Mouse (Mus musculus) layer of hippocampus, postnatal 10 days (tissue): ENCODE measurements around the gene Med12. TPM values are rescaled to one million over a fixed set of nuclear protein-coding genes. Genes with fewer than 3 reads are reported as not detected.
"Not testable (repeated sequence)": the region's sequence is repeated elsewhere in the genome, so short reads cannot be mapped to it uniquely, and the experiment has no call there.

Experiments
- DNase-seq, 2 experiments: peaks; one replicate each; pipeline ENCODE4 v3.0.0; 2021; ENCODE audit warnings: low spot score in 2 of 2
- total RNA-seq, 2 experiments: library from RNA; stranded (reverse); gene quantifications; 2 replicates each; pipeline ENCODE4 v1.2.3; 2021

The Med12 gene
- total RNA-seq, 2 experiments from 2014 or later, result 34.0 to 34.5 TPM

DNA sequence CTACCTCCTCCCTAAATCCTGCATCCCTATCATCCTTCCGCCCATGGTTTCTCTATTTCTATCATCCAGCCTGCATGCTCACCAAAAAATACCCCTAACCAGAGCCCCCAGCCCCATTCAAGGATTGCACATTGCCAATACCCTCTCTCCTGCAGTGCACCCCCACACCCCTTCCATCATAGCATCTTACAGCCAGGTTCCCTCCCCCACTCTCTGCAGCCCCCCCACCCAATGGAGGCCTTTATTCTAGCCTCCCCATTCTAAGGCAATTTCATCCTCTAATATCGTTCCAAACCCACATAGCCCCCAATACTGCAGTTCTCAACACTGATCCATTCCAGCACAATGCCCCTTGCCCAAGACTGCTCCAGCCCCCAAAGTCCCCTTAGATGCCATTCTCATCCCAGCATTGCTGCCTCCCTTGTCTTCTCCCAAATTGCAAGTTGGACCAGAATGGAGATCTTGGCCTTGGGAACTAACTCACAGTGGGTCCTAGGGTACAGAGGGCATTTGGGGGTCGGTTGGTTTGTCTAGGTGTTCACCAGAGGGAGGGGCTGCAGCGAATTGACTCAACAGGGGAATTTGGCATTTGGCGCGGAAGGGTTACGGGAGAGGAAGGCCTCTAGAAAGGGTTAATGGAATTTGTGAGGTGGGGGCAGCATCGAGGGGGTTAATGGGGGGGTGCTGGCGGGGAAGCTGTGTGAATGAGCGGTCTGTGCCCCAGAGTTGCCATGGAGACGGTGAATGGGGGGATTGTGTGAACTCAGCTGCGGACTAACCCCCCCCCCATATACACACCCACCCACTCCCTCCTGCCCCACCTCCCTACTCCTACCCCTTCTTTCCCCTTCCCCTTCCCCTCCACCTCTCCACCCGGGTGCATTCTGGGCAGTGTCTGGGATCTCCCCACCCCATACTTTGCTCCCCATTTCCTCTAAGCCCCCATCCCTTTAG is 25.9 kb downstream of the Med12 start:
- DNase-seq, result peak; percentile 35 to 47

DNA sequence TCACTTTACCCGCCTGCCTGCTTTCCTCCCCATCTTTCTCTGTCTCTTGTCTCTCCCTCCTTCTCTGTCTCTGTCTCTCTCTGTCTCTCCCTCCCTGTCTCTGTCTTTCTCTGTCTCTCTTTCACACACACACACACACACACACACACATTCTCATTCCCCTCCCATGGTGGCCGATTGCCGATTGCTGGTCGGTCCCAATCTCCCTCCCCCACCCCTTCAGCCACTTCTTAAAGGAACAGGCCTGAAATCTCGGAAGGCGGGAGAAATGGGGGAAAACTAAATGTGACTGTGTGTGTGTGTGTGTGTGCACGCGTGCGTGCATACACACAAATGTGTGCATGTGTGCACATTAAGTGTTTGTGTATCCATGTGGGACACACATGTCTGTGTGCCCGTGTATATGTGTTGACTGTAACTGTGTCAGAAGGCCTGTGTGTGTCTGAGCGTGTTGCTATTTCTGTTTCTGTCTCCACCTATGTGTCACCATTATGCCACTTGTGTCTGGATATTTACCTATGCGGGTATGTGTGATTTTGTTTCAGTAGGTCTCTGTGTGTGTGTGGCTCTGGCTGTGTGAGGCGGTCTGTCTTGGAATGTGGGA is 26.7 kb downstream of the Med12 start:
- no peak for DNase-seq

DNA sequence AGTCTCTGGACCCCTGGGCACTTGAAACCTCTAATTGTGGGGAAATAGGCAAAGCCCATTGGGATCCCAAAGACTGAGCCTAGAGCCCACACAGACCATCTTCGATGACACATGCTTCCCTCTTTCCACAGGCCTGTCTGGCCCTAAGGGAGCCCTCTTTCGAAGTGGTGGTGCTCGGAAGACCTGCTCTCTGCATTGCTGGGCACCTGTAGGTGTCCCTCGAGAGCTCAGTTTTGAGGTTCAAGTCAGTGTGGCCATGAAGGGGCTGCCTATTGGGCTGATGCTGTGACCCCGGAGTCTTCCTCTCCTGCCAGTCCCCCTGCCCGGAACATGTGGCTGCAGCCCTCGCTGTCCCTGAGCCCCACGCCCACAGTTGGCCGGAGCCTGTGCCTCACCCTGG is 27.8 kb downstream of the Med12 start:
- peak in 1 of 2 experiments; percentile 30 for DNase-seq

DNA sequence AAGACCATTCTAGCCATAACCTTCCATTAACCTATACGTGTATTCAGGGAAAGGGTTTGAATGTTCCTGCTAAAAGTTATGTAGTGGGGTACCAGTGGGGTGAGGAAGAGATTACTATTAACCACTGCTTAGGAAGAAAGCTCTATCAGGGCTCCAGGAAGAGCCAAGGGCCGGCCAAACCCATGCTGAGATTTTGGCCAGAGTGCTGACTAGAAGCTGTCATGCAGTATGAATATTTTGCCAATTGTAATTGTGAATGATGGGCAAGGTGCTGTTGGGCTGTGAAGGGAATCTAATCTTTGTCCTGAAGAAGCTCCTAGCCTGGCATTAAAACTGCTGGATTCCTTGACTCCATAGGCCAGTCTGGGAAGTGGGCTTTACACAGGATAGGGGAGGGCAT is 30.8 kb downstream of the Med12 start:
- DNase-seq, result no peak

DNA sequence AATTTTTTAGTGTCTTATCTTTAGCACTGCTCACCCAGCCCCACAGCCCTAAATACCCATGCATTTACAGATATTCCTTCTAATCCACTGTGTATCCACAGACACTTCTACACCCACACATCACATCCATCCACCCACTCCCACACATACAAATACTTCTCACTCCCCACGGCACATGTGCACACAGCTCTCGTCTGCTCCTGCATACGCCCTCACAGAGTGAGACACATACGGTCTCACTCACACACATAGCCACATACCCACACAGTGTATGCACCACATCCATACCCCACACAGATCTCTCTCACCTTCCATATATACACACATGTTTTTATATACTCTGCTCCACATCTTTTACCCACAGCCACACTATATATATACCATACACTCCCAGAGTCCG is 35.5 kb downstream of the Med12 start:
- no peak for DNase-seq

DNA sequence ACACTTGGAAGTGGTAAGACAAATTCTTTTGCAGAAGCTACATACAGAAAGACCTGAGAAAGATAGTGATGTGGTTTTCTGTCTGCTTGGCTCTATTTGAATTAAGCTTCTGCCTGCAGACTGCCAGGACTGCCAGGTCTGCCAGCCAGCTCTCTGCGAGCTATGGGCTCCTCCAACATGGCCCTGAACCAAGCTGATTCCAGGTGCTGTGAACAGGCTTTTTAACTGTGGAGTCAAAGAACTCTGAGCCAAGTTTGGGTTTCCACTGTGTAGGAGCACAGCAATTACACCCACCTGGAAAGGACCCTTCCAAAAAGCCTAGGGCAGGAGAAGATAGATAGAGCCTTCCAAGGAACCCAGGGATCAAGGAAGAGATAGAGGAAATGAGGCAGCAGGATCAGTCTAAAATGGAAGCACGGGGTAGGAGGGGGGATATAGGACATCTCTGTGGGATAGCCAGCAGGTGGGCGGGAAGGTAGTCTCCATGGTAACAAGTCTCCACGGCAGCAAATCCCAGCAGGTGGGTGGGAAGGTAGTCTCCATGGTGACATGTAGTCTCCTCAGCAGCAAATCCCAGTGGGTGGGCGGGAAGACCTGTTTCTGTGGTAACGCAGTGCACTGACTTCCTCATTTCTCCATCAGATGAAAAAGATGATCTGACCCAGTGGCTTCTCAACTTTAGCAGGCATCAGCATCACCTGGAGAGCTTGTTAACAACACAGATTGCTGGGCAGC is 40.0 kb downstream of the Med12 start:
- peak; percentile 45 to 60 for DNase-seq

DNA sequence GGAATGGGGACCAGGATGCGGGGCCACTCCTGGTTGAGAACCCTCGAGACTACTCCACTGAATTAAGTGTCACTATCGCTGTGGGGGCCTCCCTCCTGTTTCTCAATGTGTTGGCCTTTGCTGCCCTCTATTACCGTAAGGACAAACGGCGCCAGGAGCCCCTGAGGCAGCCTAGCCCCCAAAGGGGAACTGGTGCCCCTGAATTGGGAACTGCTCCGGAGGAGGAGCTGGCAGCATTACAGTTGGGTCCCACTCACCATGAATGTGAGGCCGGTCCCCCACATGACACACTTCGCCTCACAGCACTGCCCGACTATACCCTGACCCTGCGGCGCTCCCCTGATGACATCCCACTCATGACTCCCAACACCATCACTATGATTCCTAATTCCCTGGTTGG is 45.9 kb downstream of the Med12 start:
- no peak for DNase-seq

DNA sequence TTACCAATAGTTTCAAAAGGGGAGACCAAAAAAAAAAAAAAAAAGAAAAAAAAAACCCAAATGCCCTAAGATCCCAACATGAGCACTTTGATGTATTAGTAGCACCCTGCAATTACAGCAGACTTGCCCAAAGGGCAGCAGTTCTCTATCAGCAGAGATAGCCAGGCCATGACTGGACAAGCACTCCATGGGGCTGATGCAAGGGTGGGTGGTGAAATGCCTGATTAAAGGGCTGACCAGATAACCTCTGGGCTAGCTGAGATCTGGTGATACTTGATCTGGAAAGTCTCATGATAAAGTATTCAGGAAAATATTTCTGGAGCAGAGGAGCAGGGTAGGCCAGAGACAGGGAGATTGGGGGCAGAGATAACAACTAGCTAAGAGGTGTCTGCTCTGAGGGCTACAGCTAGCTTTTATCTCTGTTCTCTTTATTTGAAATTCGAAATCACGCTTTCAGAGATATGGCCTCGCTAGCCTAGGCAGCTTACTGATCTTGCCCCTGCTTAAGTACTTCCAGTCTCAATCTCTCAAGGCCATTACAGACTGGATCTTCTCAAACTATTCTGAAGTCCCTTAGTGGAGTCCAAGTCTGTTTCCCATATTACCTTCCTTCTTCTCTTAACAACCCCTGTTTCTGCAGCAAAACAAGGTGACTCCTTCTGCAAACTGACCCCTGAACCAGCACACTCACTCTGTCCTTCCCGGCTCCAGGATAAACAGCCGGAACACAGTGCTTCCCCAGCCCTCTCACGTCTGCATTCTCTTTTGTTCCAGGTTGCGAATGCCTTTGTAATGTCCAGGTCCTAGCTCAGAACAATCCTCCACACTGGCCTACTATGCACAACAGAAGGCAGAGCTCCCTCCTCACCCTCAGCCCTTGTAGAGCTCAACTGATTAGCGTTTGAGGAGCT is 52.4 kb downstream of the Med12 start:
- no peak for DNase-seq

DNA sequence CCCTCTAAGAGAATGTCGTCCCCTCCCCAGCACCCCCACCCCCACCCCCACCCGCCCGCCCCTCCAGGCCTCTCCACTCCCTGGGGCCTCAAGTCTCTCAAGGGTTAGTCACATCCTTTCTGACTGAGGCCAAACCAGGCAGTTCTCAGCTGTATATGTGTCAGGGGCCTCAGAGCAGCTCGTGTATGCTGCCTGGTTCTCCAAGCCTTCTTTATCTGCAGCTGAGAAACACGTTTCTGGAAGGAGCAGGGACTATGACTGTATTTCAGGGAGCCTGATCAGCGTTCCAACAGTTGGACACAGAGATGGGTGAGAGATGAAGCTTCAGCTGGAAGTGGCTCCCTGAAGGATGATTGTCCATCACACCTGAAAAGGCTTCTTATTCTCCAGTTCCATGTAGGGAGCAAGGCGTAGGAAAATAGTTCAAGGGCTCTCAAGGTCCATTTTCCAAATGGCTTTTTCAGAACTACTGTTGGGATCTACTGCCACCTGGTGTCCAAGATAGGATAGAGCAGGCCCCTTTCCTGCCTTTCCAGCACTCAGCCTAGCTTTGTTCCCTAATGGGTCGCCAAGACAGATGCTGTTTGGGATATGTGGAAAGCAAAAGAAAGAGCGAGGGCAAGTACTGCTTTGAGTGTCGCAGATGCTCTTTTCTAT is 55.7 kb downstream of the Med12 start:
- DNase-seq, result peak; percentile 65 to 76

DNA sequence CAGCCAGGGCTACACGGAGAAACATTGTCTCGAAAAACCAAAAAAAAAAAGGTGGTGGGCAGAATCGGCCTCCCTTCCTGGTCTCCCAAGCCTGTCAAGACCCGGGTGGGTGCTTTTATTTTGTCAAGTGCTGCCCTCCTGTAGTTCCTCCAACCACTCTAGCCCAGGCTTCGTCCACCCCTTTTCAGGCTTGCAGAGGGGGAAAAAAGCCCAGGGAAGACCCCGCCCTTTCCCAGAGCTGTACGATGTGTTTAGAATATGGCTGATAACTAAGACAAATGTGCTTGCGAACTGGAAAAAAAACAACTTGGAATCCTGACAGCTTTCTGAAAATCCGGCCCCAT is 58.2 kb downstream of the Med12 start:
- no peak for DNase-seq

DNA sequence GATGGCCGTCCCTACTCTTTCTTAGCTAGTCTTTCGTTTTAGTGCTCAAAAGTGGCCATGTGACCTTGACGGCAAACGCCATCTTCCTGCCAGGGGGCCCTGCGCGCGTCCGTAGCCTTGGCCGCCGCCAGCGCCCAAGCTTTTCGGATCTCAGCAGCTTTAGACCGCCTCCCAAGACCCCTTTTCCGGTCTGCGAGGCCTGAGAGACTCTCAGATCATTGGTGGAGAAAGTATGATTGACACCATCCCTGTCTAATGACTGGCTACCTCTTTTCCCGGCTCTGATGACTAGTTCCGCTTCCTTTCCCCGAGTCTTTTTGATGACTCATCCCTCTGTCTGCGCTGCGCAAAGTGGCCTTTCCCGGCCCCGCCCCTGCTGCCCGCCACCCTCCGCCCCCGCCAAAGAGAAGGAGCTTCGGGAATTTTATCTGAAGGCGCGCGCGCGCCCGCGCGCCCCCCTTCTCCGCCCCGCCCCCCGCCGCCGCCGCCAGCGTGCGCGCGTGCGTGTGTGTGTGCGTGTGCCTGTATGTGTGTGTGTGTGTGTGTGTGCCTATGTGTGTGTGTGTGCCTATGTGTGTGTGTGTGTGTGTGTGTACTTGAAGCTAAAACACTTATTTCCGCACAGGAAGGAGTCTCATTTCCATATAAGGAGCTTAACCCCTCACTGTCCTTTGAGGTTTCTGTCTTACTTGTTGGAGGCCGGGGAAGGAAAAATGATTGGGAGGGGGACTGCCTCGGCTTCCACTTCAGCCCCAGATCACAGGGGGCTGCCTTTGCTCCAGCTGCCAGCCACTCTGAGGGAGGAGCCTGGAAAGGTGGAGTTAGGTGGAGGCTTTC is 58.8 kb downstream of the Med12 start:
- DNase-seq, result peak; percentile 73 to 80

DNA sequence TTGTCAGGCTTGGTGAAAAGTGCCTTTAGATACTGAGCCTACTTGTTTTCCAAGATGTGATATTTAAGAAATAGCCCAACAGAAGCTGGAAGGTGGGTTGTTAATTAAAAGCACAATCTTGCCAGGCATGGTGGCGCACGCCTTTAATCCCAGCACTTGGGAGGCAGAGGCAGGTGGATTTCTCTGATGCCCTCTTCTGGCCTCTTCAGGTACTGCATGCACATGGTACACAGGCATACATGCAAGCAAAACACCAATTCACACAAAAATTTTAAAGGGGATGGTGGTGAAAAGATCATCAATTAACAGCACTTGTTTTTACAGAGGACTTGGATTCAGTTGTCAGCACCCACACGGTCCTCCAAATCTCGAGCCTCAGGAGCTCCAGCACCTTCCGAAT is 60.8 kb downstream of the Med12 start:
- no peak for DNase-seq

DNA sequence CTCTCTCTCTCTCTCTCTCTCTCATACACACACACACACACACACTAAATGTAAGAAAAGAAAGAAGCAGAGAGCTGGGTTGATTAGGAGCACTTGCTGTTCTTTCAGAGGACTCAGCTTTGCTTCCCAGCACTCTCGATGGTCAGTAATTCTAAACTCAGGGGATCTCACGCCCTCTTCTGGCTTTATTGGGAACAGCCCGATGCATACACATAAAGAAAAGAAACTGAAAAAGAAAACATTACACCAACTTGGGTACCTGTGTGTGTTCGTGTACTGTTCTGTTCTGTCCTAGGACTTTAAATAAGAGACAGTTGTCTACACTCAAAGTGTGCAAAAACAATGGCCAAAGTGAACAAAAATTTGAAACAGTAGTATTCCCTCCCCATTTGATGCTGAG is 64.8 kb downstream of the Med12 start:
- DNase-seq, result no peak

DNA sequence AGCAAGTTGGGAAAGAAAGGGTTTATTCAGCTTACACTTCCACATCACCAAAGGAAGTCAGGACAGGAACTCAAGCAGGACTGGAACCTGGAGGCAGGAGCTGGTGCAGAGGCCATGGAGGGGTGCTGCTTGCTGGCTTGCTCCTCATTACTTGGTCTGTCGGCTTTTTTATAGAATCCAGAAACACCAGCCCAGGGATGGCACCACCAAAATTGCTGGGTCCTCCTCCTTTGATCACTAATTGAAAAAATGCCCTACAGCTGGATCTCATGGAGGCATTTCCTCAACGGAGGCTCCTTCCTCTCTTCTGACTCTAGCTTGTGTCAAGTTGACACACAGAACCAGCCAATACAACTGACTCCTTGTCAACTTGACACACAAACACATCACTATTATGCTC is 69.0 kb downstream of the Med12 start:
- DNase-seq, result not testable (repeated sequence)

DNA sequence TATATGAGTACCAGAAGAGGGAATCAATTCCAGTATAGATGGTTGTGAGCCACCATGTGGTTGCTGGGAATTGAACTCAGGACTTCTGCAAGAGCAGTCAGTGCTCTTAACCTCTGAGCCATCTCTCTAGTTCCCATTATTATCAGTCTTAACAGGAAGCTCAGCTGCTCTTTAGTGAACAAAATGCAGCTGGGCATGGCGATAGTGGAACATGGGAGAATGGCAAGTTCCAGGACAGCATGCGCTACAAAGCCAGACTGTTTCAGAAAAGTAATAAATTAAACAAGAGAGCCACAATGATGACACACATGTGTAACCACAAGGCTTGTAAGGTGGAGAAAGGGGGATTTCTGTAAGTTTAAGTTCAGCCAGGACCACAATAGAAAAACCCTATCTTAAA is 71.6 kb downstream of the Med12 start:
- DNase-seq, result no peak

DNA sequence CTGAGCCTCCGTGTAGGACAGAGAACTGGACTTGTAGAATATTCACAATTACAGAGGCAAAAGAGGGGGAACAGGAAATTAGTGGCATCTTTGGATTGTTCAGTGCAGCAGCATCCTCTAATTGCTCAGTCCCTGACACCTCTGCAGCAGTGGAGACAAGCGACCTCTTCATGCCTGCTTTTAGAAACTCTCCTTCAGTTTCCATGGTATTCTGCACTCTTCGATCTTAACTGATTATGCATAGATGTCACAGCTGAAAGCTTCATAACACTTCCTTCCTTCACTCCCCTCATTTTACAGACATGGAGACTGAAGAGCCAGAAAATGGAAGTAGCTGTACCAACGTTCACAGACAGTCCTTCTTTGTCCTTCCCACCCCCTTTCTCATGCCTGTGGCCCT is 72.6 kb downstream of the Med12 start:
- DNase-seq, result no peak
